Mouse (Mus musculus) thymus, adult 2 months (tissue): ENCODE data around the gene Bmp6.

Source experiments
- CTCF ChIP-seq: fragments of 200-500 bp; IDR thresholded peaks from 2 replicates; pipeline ENCODE4 v1.5.1; 2012; ENCODE audit warnings: mild to moderate bottlenecking, control low read depth, low read length, moderate library complexity, borderline replicate concordance; ENCODE audit not compliant: control insufficient read depth, poor library complexity, insufficient read depth; ENCODE audit errors: extremely low read depth
- POLR2A ChIP-seq: fragments of 200-500 bp; IDR thresholded peaks from 2 replicates; pipeline ENCODE4 v1.6.1; 2012; ENCODE audit warnings: mild to moderate bottlenecking, low read length, control low read depth, moderate library complexity; ENCODE audit not compliant: control insufficient read depth, poor library complexity, insufficient read depth; ENCODE audit errors: extremely low read depth

DNA sequence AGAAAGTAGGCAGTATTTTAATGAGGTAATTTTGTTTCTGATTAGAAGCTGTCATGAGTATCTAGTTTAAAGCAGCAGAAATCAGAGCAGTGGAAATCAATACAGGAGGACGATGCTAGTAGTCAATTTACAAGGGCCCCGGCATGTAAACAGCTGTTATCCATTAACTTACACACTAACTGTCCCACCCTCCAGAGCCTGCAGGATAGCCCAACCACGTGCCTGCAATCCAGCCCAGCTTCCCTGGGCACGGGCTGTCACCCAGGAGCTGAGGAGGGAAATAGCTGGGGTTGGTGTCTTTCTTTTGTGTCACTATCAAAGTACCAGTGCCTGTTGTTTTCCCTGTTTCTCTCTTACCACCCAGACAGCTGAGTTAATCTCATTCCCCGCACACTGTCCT lies 7.1 kb downstream of the Bmp6 start:
- TF ChIP-seq POLR2A: no peak
- TF ChIP-seq CTCF: no peak
